Mouse (Mus musculus) midbrain, embryonic 10.5 days (tissue): ENCODE measurements around the gene Sox6. TPM values are rescaled to one million over a fixed set of nuclear protein-coding genes. Genes with fewer than 3 reads are reported as not detected.

ENCODE experiments used
- DNase-seq: peaks from one replicate; pipeline ENCODE4 v3.0.0-alpha.2; 2017; ENCODE audit warnings: low spot score
- H3K27ac ChIP-seq: fragments of 300-500 bp; sonication (generic); replicated peaks from 2 replicates; pipeline ENCODE4 v1.5.1; 2016; ENCODE audit warnings: mild to moderate bottlenecking
- H3K27me3 ChIP-seq: fragments of 300-500 bp; sonication (generic); 2 replicates; pipeline ENCODE4 v1.6.1; 2016; ENCODE audit warnings: low read depth, mild to moderate bottlenecking; ENCODE audit not compliant: poor library complexity, severe bottlenecking
- H3K36me3 ChIP-seq: fragments of 300-500 bp; sonication (generic); 2 replicates; pipeline ENCODE4 v1.6.1; 2016; ENCODE audit warnings: mild to moderate bottlenecking, moderate library complexity
- H3K4me1 ChIP-seq: fragments of 300-500 bp; sonication (generic); 2 replicates; pipeline ENCODE4 v1.6.1; 2016
- H3K4me3 ChIP-seq: fragments of 300-500 bp; sonication (generic); 2 replicates; pipeline ENCODE4 v1.5.1; 2016; ENCODE audit warnings: mild to moderate bottlenecking, moderate library complexity
- H3K9me3 ChIP-seq: fragments of 300-500 bp; sonication (generic); replicated peaks from 2 replicates; pipeline ENCODE4 v1.6.1; 2016; ENCODE audit warnings: mild to moderate bottlenecking
- WGBS: fragments of 180-500 bp; shearing (Covaris S2); methylation state at CpG from one replicate; pipeline ENCODE4 v1.1.7; 2016; 5-methylcytosine and 5-hydroxymethylcytosine counted together
- polyA plus RNA-seq: library from polyadenylated mRNA; unstranded; fragments of >200 nt; fragmentation: Nextera tagmentation; extraction: Ambion mirVana; gene quantifications from 2 replicates; pipeline ENCODE4 v1.2.1, GENCODE M21; 2016

Sox6 gene
- polyA plus RNA-seq, 1 experiment from 2014 or later: 25.5 TPM

- Histone ChIP-seq H3K4me3 (peak overlapping the region; percentile 78), H3K27ac (peak overlapping the region; percentile 98), H3K9me3 (no peaks in the 10 kb centered on the region), H3K27me3 (peaks cover 53% of the 10 kb centered on the region), H3K4me1 (peaks cover 64% of the 10 kb centered on the region), H3K36me3 (no peaks in the 10 kb centered on the region)
- peak; percentile 81 for DNase-seq
- WGBS: 2% methylated on average over 11 of the region's 11 CpGs
Observed at GRCm38 (mm10) chr7:116032596-116033307, 5.8 kb downstream of the Sox6 start.

- Histone ChIP-seq H3K27me3 (peaks cover 45% of the 10 kb centered on the region), H3K36me3 (no peaks in the 10 kb centered on the region), H3K4me1 (peaks cover 64% of the 10 kb centered on the region), H3K4me3 (peak overlapping the region; percentile 78), H3K9me3 (no peaks in the 10 kb centered on the region), H3K27ac (peak overlapping the region; percentile 98)
- under 1% methylated on average over 65 of the region's 65 CpGs for WGBS
- DNase-seq: peak; percentile 78
Observed at GRCm38 (mm10) chr7:116031718-116032595, 6.6 kb downstream of the Sox6 start.

DNA sequence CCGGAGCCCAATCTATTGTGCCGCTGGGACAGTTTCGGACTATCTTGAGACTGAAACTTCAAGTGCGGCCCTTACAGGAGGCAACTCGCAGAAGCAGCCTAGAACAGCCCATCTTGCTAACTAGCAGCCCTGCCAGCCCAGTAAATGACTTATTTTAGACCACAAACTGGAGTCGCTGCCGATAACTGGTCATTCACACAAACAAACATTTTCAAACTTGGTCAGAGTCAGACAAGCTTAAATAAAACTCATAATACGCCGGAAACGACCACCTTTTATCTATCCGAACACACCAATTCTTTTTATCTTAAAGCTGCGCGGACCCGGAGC, 7.2 kb downstream of the Sox6 start:
- DNase-seq: no peak
- Histone ChIP-seq H3K4me3 (peak overlapping the region; percentile 78), H3K27me3 (peaks cover 39% of the 10 kb centered on the region), H3K4me1 (peaks cover 65% of the 10 kb centered on the region), H3K36me3 (no peaks in the 10 kb centered on the region), H3K27ac (peak overlapping the region; percentile 98), H3K9me3 (no peaks in the 10 kb centered on the region)
- WGBS: under 1% methylated on average over 14 of the region's 14 CpGs

GRCm38 (mm10) chr7:116030597-116031387, 7.8 kb downstream of the Sox6 start:
- DNase-seq: peak; percentile 78
- Histone ChIP-seq H3K4me1 (peaks cover 65% of the 10 kb centered on the region), H3K27me3 (peaks cover 33% of the 10 kb centered on the region), H3K9me3 (no peaks in the 10 kb centered on the region), H3K27ac (peak overlapping the region; percentile 98), H3K36me3 (no peaks in the 10 kb centered on the region), H3K4me3 (peak overlapping the region; percentile 78)
- WGBS: 5% methylated on average over 26 of the region's 26 CpGs

DNA sequence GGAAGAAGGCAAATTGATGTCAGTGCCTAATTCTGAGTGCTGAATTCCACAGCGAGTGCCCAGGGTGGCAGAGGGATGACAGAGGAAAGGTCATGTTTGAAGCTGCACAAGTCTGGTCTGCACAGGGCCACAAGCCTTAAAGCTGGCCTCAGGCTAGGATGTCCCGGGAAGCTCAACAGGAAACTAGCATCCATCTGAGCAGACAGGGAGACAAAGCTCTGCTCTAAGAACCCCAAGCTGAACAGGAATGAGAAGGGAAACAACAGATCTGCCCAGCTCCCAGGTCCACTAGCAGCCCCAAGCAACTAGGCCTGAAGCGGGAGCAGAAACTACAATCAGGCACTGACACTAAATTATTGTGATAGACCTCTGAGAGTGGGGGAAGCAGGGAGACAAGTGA, 8.6 kb downstream of the Sox6 start:
- H3K4me3 ChIP-seq: peak overlapping the region; percentile 78
- H3K9me3 ChIP-seq: no peaks in the 10 kb centered on the region
- peaks cover 25% of the 10 kb centered on the region for H3K27me3 ChIP-seq
- H3K4me1 ChIP-seq: peaks cover 59% of the 10 kb centered on the region
- WGBS: 32% methylated on average over 3 of the region's 3 CpGs
- no peaks in the 10 kb centered on the region for H3K36me3 ChIP-seq
- DNase-seq: peak; percentile 20
- H3K27ac ChIP-seq: peak overlapping the region; percentile 98

DNA sequence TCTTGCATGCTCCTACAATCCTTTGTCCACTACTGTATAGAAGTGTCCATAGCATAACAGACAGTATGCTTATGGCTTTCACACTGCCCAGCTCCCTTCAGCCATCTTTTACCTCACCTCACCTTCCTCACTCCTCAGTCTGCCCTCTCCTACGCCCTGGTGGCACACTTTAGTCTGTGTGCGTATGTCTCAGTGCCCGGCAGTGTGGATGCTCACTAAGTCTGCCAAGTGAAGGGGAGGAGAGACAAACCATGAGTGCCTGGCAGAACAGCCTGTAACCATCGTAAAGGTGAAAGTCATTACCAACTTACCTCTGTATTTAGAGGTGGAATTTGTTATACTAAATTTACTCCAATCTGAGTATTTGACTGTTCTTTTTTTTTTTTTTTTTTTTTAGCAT, 35.9 kb downstream of the Sox6 start:
- no peak for DNase-seq
- Histone ChIP-seq H3K36me3 (no peaks in the 10 kb centered on the region), H3K27ac (no peak overlapping the region), H3K9me3 (no peaks in the 10 kb centered on the region), H3K27me3 (no peaks in the 10 kb centered on the region), H3K4me1 (no peaks in the 10 kb centered on the region), H3K4me3 (no peak overlapping the region)
- 88% methylated on average over 4 of the region's 4 CpGs for WGBS

- Histone ChIP-seq H3K4me3 (no peak overlapping the region), H3K27ac (no peak overlapping the region), H3K9me3 (no peaks in the 10 kb centered on the region), H3K27me3 (no peaks in the 10 kb centered on the region), H3K36me3 (no peaks in the 10 kb centered on the region), H3K4me1 (peaks cover 5% of the 10 kb centered on the region; the same call in 1 of the 2 replicates)
- WGBS: 88% methylated on average over 2 of the region's 2 CpGs
- DNase-seq: no peak
Observed at GRCm38 (mm10) chr7:115988109-115988779, 50.4 kb downstream of the Sox6 start.

DNA sequence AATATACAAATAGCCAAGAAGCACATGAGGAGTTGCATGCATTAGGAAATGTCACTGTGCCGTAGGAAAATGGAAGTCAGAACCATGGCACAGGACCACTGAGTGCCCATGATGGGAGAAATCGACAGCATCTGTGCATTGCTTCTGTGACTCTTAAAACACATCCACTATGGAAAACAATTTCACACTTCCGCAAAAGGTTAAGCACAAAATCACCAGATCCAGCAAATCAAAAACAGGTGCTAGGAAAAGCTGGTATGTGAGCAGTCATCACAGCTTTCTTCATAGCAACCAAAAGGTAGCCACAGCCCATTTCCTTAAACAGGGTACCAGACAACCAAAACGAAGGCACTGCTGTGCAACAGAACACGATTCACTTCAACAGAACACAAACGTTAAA, 52.9 kb downstream of the Sox6 start:
- H3K4me3 ChIP-seq: no peak overlapping the region
- H3K27ac ChIP-seq: no peak overlapping the region
- H3K4me1 ChIP-seq: no peaks in the 10 kb centered on the region
- H3K36me3 ChIP-seq: no peaks in the 10 kb centered on the region
- H3K27me3 ChIP-seq: no peaks in the 10 kb centered on the region
- H3K9me3 ChIP-seq: no peaks in the 10 kb centered on the region
- no peak for DNase-seq
- 81% methylated on average over 6 of the region's 6 CpGs for WGBS

DNA sequence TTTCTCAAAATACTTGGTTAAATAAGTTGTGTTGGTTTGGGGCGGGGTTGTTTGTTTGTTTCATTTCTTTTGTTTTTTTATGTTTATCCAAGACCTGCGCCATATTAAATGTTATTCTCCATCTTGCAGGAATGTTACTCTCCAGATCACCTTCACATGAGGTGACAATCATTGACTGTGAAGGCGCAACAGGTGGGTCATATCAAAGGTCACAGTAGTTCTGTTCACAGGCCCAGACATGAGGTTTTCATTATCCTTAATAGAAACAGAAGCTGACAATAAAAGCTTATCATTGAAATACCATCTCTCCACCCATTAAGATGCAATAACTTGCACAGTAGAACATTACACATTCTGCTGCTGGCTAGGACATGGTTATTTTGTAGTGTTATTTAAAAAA, 54.5 kb downstream of the Sox6 start:
- H3K27ac ChIP-seq: no peak overlapping the region
- no peaks in the 10 kb centered on the region for H3K9me3 ChIP-seq
- no peak for DNase-seq
- H3K4me1 ChIP-seq: no peaks in the 10 kb centered on the region
- H3K27me3 ChIP-seq: no peaks in the 10 kb centered on the region
- whole genome bisulfite sequencing: 90% methylated on average over 3 of the region's 3 CpGs
- H3K4me3 ChIP-seq: no peak overlapping the region
- H3K36me3 ChIP-seq: no peaks in the 10 kb centered on the region

- H3K36me3 ChIP-seq: no peaks in the 10 kb centered on the region
- H3K9me3 ChIP-seq: no peaks in the 10 kb centered on the region
- WGBS: 88% methylated on average over 5 of the region's 5 CpGs
- no peaks in the 10 kb centered on the region for H3K27me3 ChIP-seq
- no peak for DNase-seq
- H3K4me3 ChIP-seq: no peak overlapping the region
- H3K27ac ChIP-seq: no peak overlapping the region
- H3K4me1 ChIP-seq: no peaks in the 10 kb centered on the region
Observed at GRCm38 (mm10) chr7:115979813-115980512, 58.6 kb downstream of the Sox6 start.

GRCm38 (mm10) chr7:115974518-115974917, 64.1 kb downstream of the Sox6 start:
- Histone ChIP-seq H3K4me1 (no peaks in the 10 kb centered on the region), H3K4me3 (no peak overlapping the region), H3K27ac (no peak overlapping the region), H3K9me3 (no peaks in the 10 kb centered on the region), H3K27me3 (no peaks in the 10 kb centered on the region), H3K36me3 (peaks cover 3% of the 10 kb centered on the region; the same call in 1 of the 2 replicates)
- no peak for DNase-seq
- WGBS: 87% methylated on average over 2 of the region's 2 CpGs

DNA sequence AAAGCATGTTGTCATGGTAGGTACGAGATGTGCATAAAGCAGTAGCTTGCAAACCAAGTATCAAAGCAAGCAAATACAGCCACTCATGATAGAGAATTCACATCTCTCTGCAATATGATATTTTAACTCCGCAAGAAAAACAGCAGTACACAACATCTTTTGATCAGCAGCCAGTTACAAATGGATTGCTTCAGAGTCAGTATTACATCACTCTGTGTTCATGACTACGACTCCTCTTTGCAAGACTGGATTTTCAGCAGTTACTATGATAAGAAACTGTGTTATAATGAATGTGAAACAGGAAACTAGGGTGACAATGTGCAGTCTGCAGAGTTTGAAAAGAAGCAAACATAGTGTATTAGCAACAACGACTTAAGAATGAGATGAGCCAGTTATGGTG, 71.4 kb downstream of the Sox6 start:
- Histone ChIP-seq H3K9me3 (no peaks in the 10 kb centered on the region), H3K4me3 (no peak overlapping the region), H3K36me3 (no peaks in the 10 kb centered on the region), H3K4me1 (peaks cover 11% of the 10 kb centered on the region), H3K27me3 (no peaks in the 10 kb centered on the region), H3K27ac (no peak overlapping the region)
- WGBS: 94% methylated on average over 4 of the region's 4 CpGs
- DNase-seq: no peak
